Mouse (Mus musculus) lung, postnatal 25 days (tissue): ENCODE results near the gene Tfdp2.
"Not testable (repeated sequence)": the region's sequence is repeated elsewhere in the genome, so short reads cannot be mapped to it uniquely, and the experiment has no call there.

Experiments
- DNase-seq: peaks from one replicate; pipeline ENCODE4 v3.0.0; 2022; ENCODE audit warnings: low spot score

The Tfdp2 gene

GRCm38 (mm10) chr9:96195885-96196622, at the start of gene Tfdp2:
Tfdp2 (plus strand) TSS chr9:96196275.
- DNase-seq, result peak; percentile 89

- no peak for DNase-seq
These were observed 43.3 kb upstream of the Tfdp2 start for GRCm38 (mm10) chr9:96152801-96153200.

GRCm38 (mm10) chr9:96158431-96158830, 37.6 kb upstream of the Tfdp2 start:
- DNase-seq, result no peak

GRCm38 (mm10) chr9:96159047-96159446, 37.0 kb upstream of the Tfdp2 start:
- DNase-seq, result no peak

- DNase-seq, result no peak
These were observed 35.3 kb upstream of the Tfdp2 start for GRCm38 (mm10) chr9:96160767-96161166.

- DNase-seq, result no peak
These were observed 33.7 kb upstream of the Tfdp2 start for GRCm38 (mm10) chr9:96162421-96162820.

GRCm38 (mm10) chr9:96163443-96163842, 32.6 kb upstream of the Tfdp2 start:
- no peak for DNase-seq

GRCm38 (mm10) chr9:96163983-96164382, 32.1 kb upstream of the Tfdp2 start:
- not testable (repeated sequence) for DNase-seq

- DNase-seq, result peak; percentile 45
These were observed 28.9 kb upstream of the Tfdp2 start for GRCm38 (mm10) chr9:96167168-96167585.

GRCm38 (mm10) chr9:96170600-96170999, 25.5 kb upstream of the Tfdp2 start:
- no peak for DNase-seq

- no peak for DNase-seq
These were observed 11.2 kb upstream of the Tfdp2 start for GRCm38 (mm10) chr9:96184909-96185308.

- DNase-seq, result no peak
These were observed 9.4 kb upstream of the Tfdp2 start for GRCm38 (mm10) chr9:96186701-96187100.

GRCm38 (mm10) chr9:96196636-96197181, 634 bp downstream of the Tfdp2 start:
- DNase-seq, result peak; percentile 36

- peak; percentile 37 for DNase-seq
These were observed 1.7 kb downstream of the Tfdp2 start for GRCm38 (mm10) chr9:96197806-96198205.

- DNase-seq, result peak; percentile 30
These were observed 7.6 kb downstream of the Tfdp2 start for GRCm38 (mm10) chr9:96203663-96204062.

- no peak for DNase-seq
These were observed 11.4 kb downstream of the Tfdp2 start for GRCm38 (mm10) chr9:96207428-96207827.

- no peak for DNase-seq
These were observed 17.1 kb downstream of the Tfdp2 start for GRCm38 (mm10) chr9:96213036-96213645.

GRCm38 (mm10) chr9:96214171-96214570, 18.1 kb downstream of the Tfdp2 start:
- DNase-seq, result no peak

GRCm38 (mm10) chr9:96217299-96217698, 21.2 kb downstream of the Tfdp2 start:
- no peak for DNase-seq

- no peak for DNase-seq
These were observed 21.7 kb downstream of the Tfdp2 start for GRCm38 (mm10) chr9:96217799-96218198.

- no peak for DNase-seq
These were observed 23.1 kb downstream of the Tfdp2 start for GRCm38 (mm10) chr9:96219114-96219669.

- no peak for DNase-seq
These were observed 24.3 kb downstream of the Tfdp2 start for GRCm38 (mm10) chr9:96220419-96220818.

- peak; percentile 12 for DNase-seq
These were observed 27.2 kb downstream of the Tfdp2 start for GRCm38 (mm10) chr9:96223302-96223701.
